Mouse (Mus musculus) ES-Bruce4 (cell line): ENCODE data around the gene Fam229a.
A peak's percentile ranks its signal among the peaks of the same experiment; 100 is the strongest.

Source experiments
- CTCF ChIP-seq: IDR thresholded peaks from one replicate; pipeline ENCODE4 v1.8.1; 2011; ENCODE audit warnings: low read depth, low read length
- EP300 ChIP-seq: IDR thresholded peaks from 2 replicates; pipeline ENCODE4 v1.6.1; 2011; ENCODE audit warnings: low read depth, low read length; ENCODE audit not compliant: insufficient read depth
- POLR2A ChIP-seq: IDR thresholded peaks from one replicate; pipeline ENCODE4 v1.8.1; 2011; ENCODE audit warnings: low read length; ENCODE audit not compliant: insufficient read depth

GRCm38 (mm10) chr4:129455265-129455664 is 35.7 kb upstream of the Fam229a start:
- TF ChIP-seq CTCF (peak; percentile 40), POLR2A (no peak), EP300 (no peak)
